Mouse (Mus musculus) kidney, adult 2 months (tissue): ENCODE results near the gene Gm27021.

Experiments
- CTCF ChIP-seq: fragments of 200-500 bp; conservative IDR thresholded peaks from 2 replicates; pipeline ENCODE4 v1.5.1; 2011; ENCODE audit warnings: low read depth, mild to moderate bottlenecking, control low read depth, low read length, moderate library complexity, mixed read lengths; ENCODE audit not compliant: insufficient read depth, insufficient read length
- POLR2A ChIP-seq: fragments of 200-500 bp; IDR thresholded peaks from one replicate; pipeline ENCODE4 v1.6.1; 2011; ENCODE audit warnings: low read depth, low read length, control low read depth

DNA sequence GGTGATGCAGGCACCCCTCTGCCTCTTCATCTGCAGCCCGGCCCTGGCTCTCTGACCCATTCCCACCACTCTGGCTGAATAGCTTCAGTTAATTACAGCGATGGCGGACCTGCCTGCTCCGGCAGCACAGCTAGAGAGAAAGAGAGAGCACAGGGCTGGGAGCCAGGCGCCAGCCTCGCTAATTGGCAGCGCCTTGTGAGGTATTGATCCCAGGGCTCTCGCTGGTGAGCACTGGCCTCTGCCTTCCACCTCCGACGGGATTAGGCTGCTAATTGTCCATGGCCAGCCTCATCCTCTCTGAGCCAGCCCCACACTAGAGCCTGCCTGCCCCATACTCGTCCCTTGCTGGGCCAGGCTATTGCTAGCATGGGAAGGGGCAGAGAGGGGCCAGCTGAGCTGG lies 108.2 kb downstream of the Gm27021 start:
- TF ChIP-seq POLR2A: no peak
- TF ChIP-seq CTCF: no peak; the same call in 1 of the 2 replicates
